Mouse (Mus musculus) heart, embryonic 12.5 days (tissue): ENCODE results near the gene Rps27. TPM values are rescaled to one million over a fixed set of nuclear protein-coding genes. Genes with fewer than 3 reads are reported as not detected.

ENCODE experiments used
- ATAC-seq: fragments of 200-750 bp; cut with Nextera tagmentation; 2 replicates; pipeline ENCODE4 v1.8.0; 2017; ENCODE audit warnings: moderate TSS enrichment, moderate library complexity; ENCODE audit not compliant: insufficient number of reproducible peaks, low FRiP score
- H3K27ac ChIP-seq: fragments of 300-500 bp; sonication (generic); 2 replicates; pipeline ENCODE4 v1.5.1; 2016; ENCODE audit warnings: mild to moderate bottlenecking, moderate library complexity; ENCODE audit not compliant: poor library complexity, severe bottlenecking
- H3K27me3 ChIP-seq: fragments of 300-500 bp; sonication (generic); replicated peaks from 2 replicates; pipeline ENCODE4 v1.6.1; 2016; ENCODE audit warnings: mild to moderate bottlenecking, moderate library complexity
- H3K36me3 ChIP-seq: fragments of 300-500 bp; sonication (generic); 2 replicates; pipeline ENCODE4 v1.6.1; 2016; ENCODE audit warnings: mild to moderate bottlenecking, moderate library complexity
- H3K4me1 ChIP-seq: fragments of 300-500 bp; sonication (generic); replicated peaks from 2 replicates; pipeline ENCODE4 v1.6.1; 2016; ENCODE audit warnings: mild to moderate bottlenecking
- H3K4me2 ChIP-seq: fragments of 300-500 bp; sonication (generic); 2 replicates; pipeline ENCODE4 v1.6.1; 2016; ENCODE audit warnings: mild to moderate bottlenecking, moderate library complexity
- H3K4me3 ChIP-seq: fragments of 300-500 bp; sonication (generic); 2 replicates; pipeline ENCODE4 v1.5.1; 2016; ENCODE audit warnings: mild to moderate bottlenecking
- H3K9ac ChIP-seq: fragments of 300-500 bp; sonication (generic); 2 replicates; pipeline ENCODE4 v1.6.1; 2016; ENCODE audit warnings: mild to moderate bottlenecking, moderate library complexity
- H3K9me3 ChIP-seq: fragments of 300-500 bp; sonication (generic); replicated peaks from 2 replicates; pipeline ENCODE4 v1.6.1; 2016; ENCODE audit warnings: mild to moderate bottlenecking, moderate library complexity
- WGBS: fragments of 180-500 bp; shearing (Covaris S2); methylation state at CpG from one replicate; pipeline ENCODE4 v1.1.7; 2016; 5-methylcytosine and 5-hydroxymethylcytosine counted together
- polyA plus RNA-seq: library from polyadenylated mRNA; unstranded; fragments of >200 nt; fragmentation: Nextera tagmentation; extraction: Ambion mirVana; gene quantifications from 2 replicates; pipeline ENCODE4 v1.2.1, GENCODE M21; 2016

The Rps27 gene
- polyA plus RNA-seq, 1 experiment from 2014 or later = 793 TPM

- H3K9ac ChIP-seq = no peak overlapping the region
- H3K36me3 ChIP-seq = peaks cover 63% of the 10 kb centered on the region
- no peak overlapping the region for H3K4me3 ChIP-seq
- no peaks in the 10 kb centered on the region for H3K27me3 ChIP-seq
- WGBS = 90% methylated on average over 5 of the region's 5 CpGs
- no peak overlapping the region for H3K4me2 ChIP-seq
- H3K4me1 ChIP-seq = peaks cover 29% of the 10 kb centered on the region
- no peak overlapping the region for H3K27ac ChIP-seq
- ATAC-seq = no peak
- no peaks in the 10 kb centered on the region for H3K9me3 ChIP-seq
Measured at GRCm38 (mm10) chr3:90209908-90210566, 3.4 kb downstream of the Rps27 start.

GRCm38 (mm10) chr3:90208662-90209061 lies 4.8 kb downstream of the Rps27 start:
- no peak for ATAC-seq
- Histone ChIP-seq H3K4me1 (peaks cover 25% of the 10 kb centered on the region), H3K9ac (no peak overlapping the region), H3K27ac (peak overlapping the region; percentile 46; the same call in 1 of the 2 replicates), H3K4me2 (no peak overlapping the region), H3K36me3 (peaks cover 63% of the 10 kb centered on the region), H3K27me3 (no peaks in the 10 kb centered on the region), H3K4me3 (no peak overlapping the region), H3K9me3 (no peaks in the 10 kb centered on the region)
- 80% methylated on average over 2 of the region's 2 CpGs for WGBS

GRCm38 (mm10) chr3:90204582-90204981 lies 8.9 kb downstream of the Rps27 start:
- H3K9me3 ChIP-seq = no peaks in the 10 kb centered on the region
- no peak for ATAC-seq
- WGBS = 90% methylated on average over 2 of the region's 2 CpGs

GRCm38 (mm10) chr3:90203619-90204018 lies 9.8 kb downstream of the Rps27 start:
- H3K4me1 ChIP-seq = peaks cover 6% of the 10 kb centered on the region
- no peak overlapping the region for H3K9ac ChIP-seq
- H3K4me2 ChIP-seq = no peak overlapping the region
- H3K4me3 ChIP-seq = no peak overlapping the region
- no peaks in the 10 kb centered on the region for H3K27me3 ChIP-seq
- H3K9me3 ChIP-seq = no peaks in the 10 kb centered on the region
- no peak for ATAC-seq
- H3K27ac ChIP-seq = peak overlapping the region; percentile 57
- WGBS = 32% methylated on average over 5 of the region's 5 CpGs
- peaks cover 23% of the 10 kb centered on the region for H3K36me3 ChIP-seq

More at GRCm38 (mm10) chr3:90204582-90204981, 8.9 kb downstream of the Rps27 start:
- H3K27me3 ChIP-seq = no peaks in the 10 kb centered on the region
- H3K27ac ChIP-seq = no peak overlapping the region
- no peak overlapping the region for H3K4me3 ChIP-seq
- H3K36me3 ChIP-seq = peaks cover 32% of the 10 kb centered on the region
- H3K9ac ChIP-seq = no peak overlapping the region
- no peak overlapping the region for H3K4me2 ChIP-seq
- peaks cover 9% of the 10 kb centered on the region for H3K4me1 ChIP-seq

- no peak overlapping the region for H3K4me3 ChIP-seq
- peaks cover 6% of the 10 kb centered on the region for H3K4me1 ChIP-seq
- H3K36me3 ChIP-seq = peaks cover 15% of the 10 kb centered on the region
- ATAC-seq = no peak
- no peak overlapping the region for H3K4me2 ChIP-seq
- 66% methylated on average over 1 of the region's 1 CpGs for WGBS
- no peak overlapping the region for H3K9ac ChIP-seq
- no peak overlapping the region for H3K27ac ChIP-seq
- H3K27me3 ChIP-seq = no peaks in the 10 kb centered on the region
- no peaks in the 10 kb centered on the region for H3K9me3 ChIP-seq
Measured at GRCm38 (mm10) chr3:90202884-90203283, 10.6 kb downstream of the Rps27 start.

- H3K4me1 ChIP-seq = peaks cover 7% of the 10 kb centered on the region; the same call in 1 of the 2 replicates
- no peaks in the 10 kb centered on the region for H3K36me3 ChIP-seq
- H3K27ac ChIP-seq = no peak overlapping the region
- no peak overlapping the region for H3K9ac ChIP-seq
- H3K9me3 ChIP-seq = no peaks in the 10 kb centered on the region
- no peak for ATAC-seq
- H3K4me2 ChIP-seq = no peak overlapping the region
- no peak overlapping the region for H3K4me3 ChIP-seq
- WGBS = 53% methylated on average over 1 of the region's 1 CpGs
- no peaks in the 10 kb centered on the region for H3K27me3 ChIP-seq
Measured at GRCm38 (mm10) chr3:90197548-90197947, 15.9 kb downstream of the Rps27 start.

GRCm38 (mm10) chr3:90195644-90196043 lies 17.8 kb downstream of the Rps27 start:
- Histone ChIP-seq H3K4me3 (no peak overlapping the region), H3K9ac (no peak overlapping the region), H3K27me3 (no peaks in the 10 kb centered on the region), H3K4me1 (peaks cover 7% of the 10 kb centered on the region; the same call in 1 of the 2 replicates), H3K4me2 (no peak overlapping the region), H3K36me3 (no peaks in the 10 kb centered on the region), H3K27ac (no peak overlapping the region), H3K9me3 (no peaks in the 10 kb centered on the region)
- ATAC-seq = no peak
- WGBS = 50% methylated on average over 1 of the region's 1 CpGs

GRCm38 (mm10) chr3:90194759-90195158 lies 18.7 kb downstream of the Rps27 start:
- no peaks in the 10 kb centered on the region for H3K9me3 ChIP-seq
- no peak overlapping the region for H3K27ac ChIP-seq
- H3K4me1 ChIP-seq = peaks cover 7% of the 10 kb centered on the region; the same call in 1 of the 2 replicates
- no peak overlapping the region for H3K4me2 ChIP-seq
- H3K36me3 ChIP-seq = no peaks in the 10 kb centered on the region
- H3K27me3 ChIP-seq = no peaks in the 10 kb centered on the region
- no peak for ATAC-seq
- 74% methylated on average over 4 of the region's 4 CpGs for WGBS
- H3K4me3 ChIP-seq = no peak overlapping the region
- H3K9ac ChIP-seq = no peak overlapping the region

GRCm38 (mm10) chr3:90190859-90191510 lies 22.5 kb downstream of the Rps27 start:
- no peaks in the 10 kb centered on the region for H3K9me3 ChIP-seq
- H3K4me1 ChIP-seq = peaks cover 11% of the 10 kb centered on the region
- no peak overlapping the region for H3K4me2 ChIP-seq
- no peak overlapping the region for H3K27ac ChIP-seq
- no peaks in the 10 kb centered on the region for H3K27me3 ChIP-seq
- no peak for ATAC-seq
- no peaks in the 10 kb centered on the region for H3K36me3 ChIP-seq
- H3K4me3 ChIP-seq = no peak overlapping the region
- no peak overlapping the region for H3K9ac ChIP-seq
- WGBS = 73% methylated on average over 11 of the region's 11 CpGs

GRCm38 (mm10) chr3:90183581-90183980 lies 29.9 kb downstream of the Rps27 start:
- Histone ChIP-seq H3K4me3 (no peak overlapping the region), H3K27me3 (no peaks in the 10 kb centered on the region), H3K4me2 (no peak overlapping the region), H3K36me3 (no peaks in the 10 kb centered on the region), H3K4me1 (peaks cover 7% of the 10 kb centered on the region; the same call in 1 of the 2 replicates), H3K9me3 (no peaks in the 10 kb centered on the region), H3K9ac (no peak overlapping the region), H3K27ac (no peak overlapping the region)
- no peak for ATAC-seq
- WGBS = 67% methylated on average over 3 of the region's 3 CpGs

- no peak for ATAC-seq
- Histone ChIP-seq H3K27ac (no peak overlapping the region), H3K36me3 (no peaks in the 10 kb centered on the region), H3K4me1 (no peaks in the 10 kb centered on the region), H3K9ac (no peak overlapping the region), H3K9me3 (peaks cover 3% of the 10 kb centered on the region; the same call in 1 of the 2 replicates), H3K4me2 (no peak overlapping the region), H3K27me3 (no peaks in the 10 kb centered on the region), H3K4me3 (no peak overlapping the region)
- 62% methylated on average over 3 of the region's 3 CpGs for WGBS
Measured at GRCm38 (mm10) chr3:90179566-90179965, 33.9 kb downstream of the Rps27 start.
